Mouse (Mus musculus) NIH3T3 (cell line): ENCODE results near the gene Ankrd13a.
"Not testable (repeated sequence)": the region's sequence is repeated elsewhere in the genome, so short reads cannot be mapped to it uniquely, and the experiment has no call there.

Source experiments
- DNase-seq: peaks from one replicate; pipeline ENCODE4 v3.0.0-alpha.2; 2012; ENCODE audit warnings: low read depth

Ankrd13a gene

GRCm38 (mm10) chr5:114836886-114837285 is 62.4 kb downstream of the Ankrd13a start:
- no peak for DNase-seq

DNA sequence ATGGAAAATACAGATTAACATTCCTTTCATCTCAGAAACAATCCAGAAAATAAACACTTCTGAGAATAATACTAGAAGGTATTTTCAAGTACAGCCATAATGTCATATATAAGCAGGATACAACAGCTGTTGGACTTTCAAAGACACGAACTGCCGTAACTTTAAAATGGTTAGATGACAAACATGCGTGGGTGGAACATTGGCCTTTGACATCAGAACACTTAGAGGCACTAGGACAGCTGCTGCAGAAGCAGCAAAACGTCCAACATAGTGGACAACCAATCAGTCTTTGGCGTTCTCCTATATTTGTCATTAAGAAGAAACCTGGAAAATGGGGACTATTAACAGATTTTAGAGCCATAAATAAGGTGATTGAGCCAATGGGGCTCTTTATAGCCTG is 66.0 kb downstream of the Ankrd13a start:
- not testable (repeated sequence) for DNase-seq

DNA sequence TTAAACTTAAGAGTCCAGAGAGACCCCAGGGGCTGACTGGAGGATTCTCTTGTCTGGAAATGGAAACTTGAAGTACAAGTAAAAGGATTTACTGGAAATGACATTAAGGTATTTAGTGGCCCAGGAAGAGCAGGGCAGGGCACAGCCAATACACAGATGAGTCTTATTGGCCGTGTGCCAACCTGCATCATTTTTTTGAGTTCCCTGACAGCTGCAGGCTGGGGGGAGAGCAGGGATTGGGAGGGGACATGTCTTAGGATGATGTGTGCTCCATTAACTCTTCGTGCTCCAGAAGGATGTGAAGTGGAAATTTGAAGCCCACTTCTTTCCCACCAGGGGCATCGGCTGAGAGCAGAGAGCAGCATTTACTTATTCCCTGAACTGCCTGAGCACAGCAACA is 67.7 kb downstream of the Ankrd13a start:
- DNase-seq: peak; percentile 32

DNA sequence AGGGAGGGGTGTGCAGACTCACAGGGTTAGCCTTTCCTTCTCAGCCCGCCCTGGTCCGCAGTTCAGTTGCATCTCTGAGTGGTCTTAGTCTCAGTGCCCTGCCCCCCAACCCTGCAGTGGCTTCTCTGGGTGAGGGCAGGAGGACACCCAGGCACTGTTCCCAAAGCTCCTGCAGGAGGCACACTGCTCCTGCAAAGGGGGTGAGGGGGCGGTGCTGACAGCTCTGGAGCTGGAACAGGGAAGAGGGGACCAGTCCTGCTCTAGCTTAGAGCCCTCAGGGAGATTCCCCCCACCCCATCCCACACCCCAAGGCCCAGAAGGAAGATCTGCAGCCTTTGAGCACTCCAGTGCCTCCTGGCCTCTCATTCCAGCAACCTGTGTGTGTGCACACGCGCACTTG is 68.2 kb downstream of the Ankrd13a start:
- DNase-seq: no peak

DNA sequence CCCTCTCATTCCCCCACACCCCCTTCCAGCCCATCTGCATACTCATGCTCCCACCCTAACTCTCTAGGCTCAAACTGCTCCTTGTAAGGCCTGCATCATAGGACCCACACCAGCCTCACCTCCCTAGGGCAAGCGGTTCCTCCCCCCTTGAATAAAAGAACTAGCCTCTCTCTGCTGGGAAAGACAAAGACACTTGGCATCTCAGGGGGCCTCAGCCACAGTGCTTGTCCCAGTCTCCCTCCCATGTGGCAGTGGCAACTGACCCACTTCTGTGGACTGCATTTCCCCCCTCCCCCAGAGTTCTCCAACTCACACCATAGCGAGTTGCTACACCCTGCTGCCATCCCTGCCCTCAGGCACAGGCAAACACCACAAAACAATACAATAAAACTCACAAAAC is 69.9 kb downstream of the Ankrd13a start:
- DNase-seq: not testable (repeated sequence)

- no peak for DNase-seq
These were observed 77.2 kb downstream of the Ankrd13a start for GRCm38 (mm10) chr5:114851565-114852236.

DNA sequence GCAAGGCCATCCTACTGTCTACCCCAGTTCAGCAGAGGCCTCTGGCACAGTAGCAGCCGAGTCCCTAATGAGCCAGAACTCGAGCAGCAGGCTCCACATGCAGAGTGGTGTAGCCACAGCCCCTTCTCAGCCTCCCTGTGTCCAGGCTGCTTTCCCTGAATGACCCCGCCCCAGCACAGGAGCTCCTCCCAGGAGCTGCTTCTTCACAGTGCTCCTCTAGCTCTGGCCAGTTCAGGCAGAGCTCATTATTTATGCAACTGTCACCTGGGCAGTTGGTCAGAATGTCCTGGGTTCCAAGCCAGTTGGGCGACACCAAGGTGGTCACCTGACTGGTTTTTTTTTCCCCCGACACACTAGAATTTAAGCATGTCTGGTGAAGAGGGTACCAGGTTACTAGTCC is 78.9 kb downstream of the Ankrd13a start, which contains the start of gene 4930519G04Rik:
Gene 4930519G04Rik (plus strand): TSS at position 301 of the 400 bp plus-strand sequence.
- DNase-seq: not testable (repeated sequence)
